Mouse (Mus musculus) lung, postnatal 25 days (tissue): Measurements from ENCODE around the gene Plin5.

Experiments used
- DNase-seq: peaks from one replicate; pipeline ENCODE4 v3.0.0; 2022; ENCODE audit warnings: low spot score

Plin5 gene

GRCm38 (mm10) chr17:56117251-56117710, at the start of gene Plin5:
TSS of gene Plin5 (minus strand) at chr17:56117596.
- DNase-seq, result peak; percentile 52

- DNase-seq, result no peak
These were observed 48.3 kb upstream of the Plin5 start for GRCm38 (mm10) chr17:56165671-56166070.

- no peak for DNase-seq
These were observed 47.1 kb upstream of the Plin5 start for GRCm38 (mm10) chr17:56164510-56164909.

- peak; percentile 43 for DNase-seq
These were observed 46.2 kb upstream of the Plin5 start for GRCm38 (mm10) chr17:56163523-56164102.

DNA sequence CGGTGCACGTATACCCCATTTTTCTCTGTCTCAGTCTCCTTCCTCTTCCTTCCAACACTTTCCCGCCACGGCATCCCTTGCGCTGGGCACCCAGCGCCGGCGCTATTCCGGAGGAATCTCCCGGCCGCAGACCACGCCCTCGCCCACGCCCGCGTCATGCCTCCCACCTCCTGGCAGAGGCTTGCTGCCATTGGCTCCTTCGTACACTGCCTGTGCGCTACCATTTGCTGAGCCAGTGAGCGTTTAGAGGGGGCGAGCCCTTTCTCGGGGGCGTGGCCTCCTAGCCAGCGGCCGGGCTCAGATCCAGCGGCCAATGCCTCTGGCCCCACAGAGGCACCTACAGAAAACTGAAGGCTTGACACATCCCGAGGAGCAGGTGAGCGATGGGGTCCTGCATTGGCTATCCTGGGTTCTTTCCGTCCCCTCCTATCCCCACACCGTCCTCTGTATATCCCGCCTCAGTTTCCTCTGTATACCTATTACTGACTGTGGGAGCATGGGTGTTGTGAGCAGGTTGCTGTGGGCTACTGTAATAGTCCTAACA, 44.9 kb upstream of the Plin5 start, which contains the start of gene Tnfaip8l1:
Tnfaip8l1 (plus strand) TSS at position 247 of the 544 bp plus-strand sequence.
- peak; percentile 97 for DNase-seq

GRCm38 (mm10) chr17:56159729-56160128, 42.3 kb upstream of the Plin5 start:
- DNase-seq, result peak; percentile 59

DNA sequence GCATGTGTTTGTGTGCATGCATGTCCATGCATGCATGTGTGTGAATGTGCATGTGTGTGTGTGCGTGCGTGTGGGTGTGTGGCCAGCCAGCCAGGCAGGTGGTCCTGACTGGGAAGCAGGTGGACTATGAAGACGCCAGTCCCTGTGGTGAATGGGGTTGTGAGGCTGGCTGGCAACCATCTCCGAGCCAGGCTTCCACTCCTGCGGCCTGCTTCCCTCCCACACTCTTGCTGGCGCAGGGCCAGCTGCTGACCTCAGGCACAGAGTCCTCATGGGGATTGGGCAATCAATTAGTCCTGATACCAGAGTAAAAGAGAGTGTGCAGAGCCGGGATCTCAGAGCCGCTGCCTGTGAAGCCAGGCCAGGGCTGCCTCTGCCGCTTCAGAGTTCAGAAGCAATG, 36.2 kb upstream of the Plin5 start:
- peak; percentile 82 for DNase-seq

DNA sequence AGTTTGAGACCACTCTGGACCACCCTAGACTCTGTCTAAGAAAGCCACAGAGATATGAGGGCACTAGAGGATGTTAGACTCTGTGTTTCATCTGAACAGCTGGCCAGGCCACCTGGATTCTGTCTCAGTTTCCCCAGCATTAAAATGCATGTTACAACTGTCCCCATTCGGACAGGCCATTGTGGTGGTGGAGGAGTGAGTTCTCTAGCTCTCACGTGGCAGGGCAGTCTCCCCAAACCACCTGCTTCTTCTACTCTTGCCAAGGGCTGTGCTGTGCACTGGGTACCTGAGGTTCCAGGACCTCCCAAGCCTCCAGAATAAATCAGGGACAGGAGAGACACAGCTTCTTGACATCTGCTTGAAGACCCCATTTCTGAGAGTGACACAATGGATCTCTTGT, 32.5 kb upstream of the Plin5 start:
- no peak for DNase-seq

GRCm38 (mm10) chr17:56148790-56149618, 31.6 kb upstream of the Plin5 start:
- DNase-seq, result no peak

- no peak for DNase-seq
These were observed 30.9 kb upstream of the Plin5 start for GRCm38 (mm10) chr17:56148280-56148679.

DNA sequence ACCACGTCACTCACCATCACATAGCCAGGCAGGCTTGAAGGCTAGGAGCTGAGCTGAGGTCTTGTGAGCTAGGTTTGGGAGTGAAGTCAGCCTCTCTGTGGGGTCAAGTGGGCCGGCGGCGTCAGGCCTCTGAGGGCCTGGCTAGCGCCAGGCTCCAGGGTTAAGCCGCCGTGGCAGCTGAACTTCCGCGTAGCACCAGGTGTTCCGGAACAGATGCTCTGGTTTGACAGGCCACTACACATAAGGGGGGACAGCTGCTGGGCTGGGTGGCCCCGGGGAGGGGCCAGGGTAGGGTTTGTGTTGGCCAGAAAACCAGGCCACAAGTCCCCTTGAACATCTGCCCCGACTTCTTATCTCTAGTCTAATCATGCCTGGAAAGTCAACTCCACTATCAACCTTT, 30.0 kb upstream of the Plin5 start:
- DNase-seq, result no peak

- DNase-seq, result no peak
These were observed 28.7 kb upstream of the Plin5 start for GRCm38 (mm10) chr17:56146131-56146530.

DNA sequence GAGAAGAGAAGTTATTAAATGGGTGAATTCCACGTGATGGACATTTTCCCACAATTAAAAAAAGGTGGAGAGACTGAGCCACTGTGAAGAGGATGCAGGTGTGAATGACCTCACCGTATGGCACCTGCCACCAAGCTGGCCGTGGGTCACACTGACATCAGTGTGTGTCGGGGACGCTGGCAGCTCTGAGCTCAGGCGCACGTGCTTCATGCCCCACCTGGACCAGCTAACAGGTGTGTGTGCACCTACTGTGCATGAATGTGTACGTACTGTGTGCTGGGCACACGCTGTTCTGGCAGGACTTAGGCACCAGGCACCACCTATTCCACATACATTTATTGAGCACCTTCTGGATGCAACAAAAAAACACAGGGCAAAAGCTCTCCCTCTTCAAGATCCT, 27.1 kb upstream of the Plin5 start:
- no peak for DNase-seq

GRCm38 (mm10) chr17:56141702-56142605, 24.6 kb upstream of the Plin5 start:
- DNase-seq, result no peak

DNA sequence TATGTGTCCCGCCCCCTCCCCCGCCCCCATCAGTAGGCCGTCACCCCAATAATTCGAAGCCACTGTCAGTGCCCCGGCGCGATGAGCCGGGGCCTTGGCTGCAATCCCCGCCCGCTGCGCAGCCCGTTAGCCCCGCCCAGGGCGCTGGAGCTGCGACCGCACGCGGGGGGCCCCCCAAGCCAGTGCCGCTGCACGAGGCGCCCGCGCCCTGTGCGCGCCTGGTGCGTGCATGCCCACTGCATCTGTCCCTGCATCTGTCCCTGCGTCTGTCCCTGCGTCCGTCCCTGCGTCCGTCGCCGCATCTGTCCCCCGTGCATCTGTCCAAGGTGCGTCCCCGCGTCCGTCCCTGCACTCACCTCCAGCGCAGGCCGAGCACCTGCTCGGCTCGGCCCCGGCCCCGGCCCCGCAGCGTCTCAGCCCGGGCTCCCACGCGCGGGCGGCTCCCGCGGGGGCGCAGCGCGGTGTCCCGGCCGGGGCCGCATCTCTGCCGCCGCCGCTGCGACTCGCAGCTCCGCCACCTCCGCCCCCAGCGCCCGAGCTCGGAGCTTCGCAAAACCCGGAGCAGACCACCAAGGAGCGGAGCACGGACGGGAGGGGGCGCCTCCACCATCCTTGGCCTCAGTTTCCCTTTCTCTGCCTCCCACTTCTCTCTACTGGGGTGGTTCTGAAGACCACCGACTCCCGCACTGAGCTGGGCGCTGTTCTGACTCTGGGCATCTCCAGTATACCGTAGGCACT, 22.6 kb upstream of the Plin5 start, which contains the start of gene Sema6b:
Sema6b (minus strand) TSS at position 486 of the 738 bp plus-strand sequence.
- no peak for DNase-seq

DNA sequence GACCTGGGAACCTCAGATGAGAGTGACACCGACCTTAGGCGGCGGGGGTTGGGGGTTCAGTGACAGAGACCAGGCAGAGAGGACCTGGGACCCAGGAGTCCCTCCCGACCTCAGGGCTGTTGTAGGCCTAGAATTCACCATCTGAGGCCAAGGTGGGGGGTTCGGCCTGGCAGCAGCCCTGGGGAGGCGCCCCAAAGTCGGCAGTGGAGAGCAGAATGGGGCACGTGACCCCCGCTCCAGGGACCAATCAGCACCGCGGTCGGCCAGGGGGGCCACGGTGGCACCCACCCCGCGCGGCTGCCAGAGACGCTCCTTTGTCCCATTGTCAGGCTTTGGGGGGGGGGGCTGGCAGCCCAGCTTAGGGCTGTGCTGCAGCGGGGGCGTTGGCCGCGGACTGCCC, 22.0 kb upstream of the Plin5 start:
- no peak for DNase-seq

- no peak for DNase-seq
These were observed 20.6 kb upstream of the Plin5 start for GRCm38 (mm10) chr17:56137839-56138613.

- no peak for DNase-seq
These were observed 19.2 kb upstream of the Plin5 start for GRCm38 (mm10) chr17:56136558-56136957.

DNA sequence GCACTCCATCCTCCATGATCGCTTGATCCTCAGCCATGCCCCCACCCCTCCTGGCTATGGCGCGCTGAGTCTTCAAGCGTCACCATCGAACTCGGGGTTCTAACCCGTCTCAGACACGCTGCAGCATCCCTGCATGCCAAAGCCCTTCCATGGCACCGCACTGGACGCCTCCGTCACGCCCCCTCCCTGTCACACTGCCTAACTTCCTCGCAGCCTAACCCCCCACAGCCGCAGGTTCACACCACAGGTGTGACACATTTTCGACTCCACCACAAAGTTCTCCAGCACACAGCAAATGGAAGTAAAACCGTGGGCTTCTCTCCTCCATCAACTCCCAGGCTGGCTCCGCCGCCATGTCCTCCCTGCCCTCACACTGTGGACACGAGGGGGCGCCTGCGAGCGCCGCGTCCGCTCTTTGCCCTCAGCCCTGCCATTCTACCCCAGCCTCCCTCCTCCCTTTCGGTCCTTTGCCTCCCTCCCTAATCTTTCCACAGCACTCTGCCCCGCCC, 17.1 kb upstream of the Plin5 start:
- DNase-seq, result peak; percentile 70
